In genomic region chr6:30469370-30469769, GRCm38 (mm10) we compare ENCODE assay signal across 10 mouse cellular contexts. TPM values are rescaled to one million over a fixed set of nuclear protein-coding genes. Genes with fewer than 3 reads are reported as not detected.
DNase-seq lines count a peak whose midpoint lies in the region; ATAC-seq and TF ChIP-seq lines count a peak whose summit lies in the region.
"Had no signal": no experiment of that assay in that cellular context is flagged by ENCODE, and none has a peak within 500 bp of the region (broad histone marks: within the 10 kb centered on the region; RNA-seq: fewer than 3 reads in every experiment).

No protein-coding gene starts in this region.

- H3K36me3 ChIP-seq in kidney, postnatal 0 days (ENCODE audit: insufficient read depth, low read length) = no peaks in the 10 kb centered on the region
- H3K36me3 ChIP-seq in embryonic facial prominence, embryonic 10.5 days (replicated peaks) = 0 out of 2 replicates have a peak, but pooled peaks cover 3% of the 10 kb centered on the region
- H3K36me3 ChIP-seq in limb, embryonic 10.5 days = no peaks in the 10 kb centered on the region

- no peaks in the 10 kb centered on the region for H3K27me3 ChIP-seq in kidney, postnatal 0 days (ENCODE audit: insufficient read depth, low read length)
- peaks cover 4% of the 10 kb centered on the region; the same call in 1 of the 2 replicates for H3K27me3 ChIP-seq in embryonic facial prominence, embryonic 10.5 days (replicated peaks; ENCODE audit: low read depth, poor library complexity, severe bottlenecking)
- no peaks in the 10 kb centered on the region for H3K27me3 ChIP-seq in limb, embryonic 10.5 days (ENCODE audit: low read depth, poor library complexity, severe bottlenecking)

- ATAC-seq in kidney, postnatal 0 days (replicated peaks; ENCODE audit: low FRiP score, low read depth) = peak; percentile 82
- ATAC-seq in erythroid progenitor cell, adult 5-6 weeks (replicated peaks; ENCODE audit: low FRiP score, poor library complexity, severe bottlenecking) = no peak
- ATAC-seq in megakaryocyte-erythroid progenitor cell, adult 5-6 weeks (replicated peaks; ENCODE audit: low FRiP score, low TSS enrichment, poor library complexity, severe bottlenecking) = no peak

- no peak for DNase-seq in kidney, postnatal 0 days (ENCODE audit: low spot score)
- no peak for DNase-seq in kidney, adult 18-20 months
- DNase-seq in adrenal gland, adult 18-20 months (ENCODE audit: low spot score in 2 of 2) = peak; percentile 37 to 43
- DNase-seq in embryonic facial prominence, embryonic 10.5 days (ENCODE audit: low spot score) = no peak
- DNase-seq in limb, embryonic 10.5 days (ENCODE audit: low spot score) = no peak
- no peak for DNase-seq in kidney, adult 9 months

- H3K9ac ChIP-seq in kidney, postnatal 0 days (ENCODE audit: low read depth, low read length) = no peak overlapping the region
- H3K9ac ChIP-seq: liver, embryonic 14.5 days had no signal

- TF ChIP-seq CTCF in kidney, postnatal 0 days (IDR thresholded peaks at IDR 0.05; ENCODE audit: low read depth) = no peak; the same call in 1 of the 2 replicates

- H3K4me3 ChIP-seq in kidney, postnatal 0 days (replicated peaks; ENCODE audit: low read depth, low read length) = no peak overlapping the region
- no peak overlapping the region for H3K4me3 ChIP-seq in embryonic facial prominence, embryonic 10.5 days
- H3K4me3 ChIP-seq in limb, embryonic 10.5 days = no peak overlapping the region

- peak overlapping the region; percentile 44 for H3K27ac ChIP-seq in kidney, postnatal 0 days
- peak overlapping the region; percentile 74 for H3K27ac ChIP-seq in embryonic facial prominence, embryonic 10.5 days (replicated peaks)
- peak overlapping the region; percentile 72 for H3K27ac ChIP-seq in limb, embryonic 10.5 days
- H3K27ac ChIP-seq: liver, embryonic 14.5 days had no signal

- no peak overlapping the region for H3K4me2 ChIP-seq in kidney, postnatal 0 days (ENCODE audit: low read length)

- WGBS in kidney, postnatal 0 days = 64% methylated on average over 12 of the region's 12 CpGs
- WGBS in embryonic facial prominence, embryonic 10.5 days = 87% methylated on average over 12 of the region's 12 CpGs
- 94% methylated on average over 12 of the region's 12 CpGs for WGBS in limb, embryonic 10.5 days

- H3K4me1 ChIP-seq in kidney, postnatal 0 days (replicated peaks; ENCODE audit: insufficient read depth, low read length) = 0 out of 2 replicates have a peak, but pooled peaks cover 11% of the 10 kb centered on the region
- peaks cover 32% of the 10 kb centered on the region for H3K4me1 ChIP-seq in embryonic facial prominence, embryonic 10.5 days
- H3K4me1 ChIP-seq in limb, embryonic 10.5 days = peaks cover 48% of the 10 kb centered on the region

- no peaks in the 10 kb centered on the region for H3K9me3 ChIP-seq in kidney, postnatal 0 days (replicated peaks; ENCODE audit: low read length)
- peaks cover 3% of the 10 kb centered on the region for H3K9me3 ChIP-seq in embryonic facial prominence, embryonic 10.5 days
- no peaks in the 10 kb centered on the region for H3K9me3 ChIP-seq in limb, embryonic 10.5 days (replicated peaks)

RNA-seq across cellular contexts. Expression of gene Tmem209, which starts 40.2 kb away (rescaled TPM):
- 25.9 and 27.4 TPM in 2 replicates for polyA plus RNA-seq in kidney, postnatal 0 days (2015; fragmentation: Nextera tagmentation; extraction: Ambion mirVana)
- 10 to 100 TPM; 15.3 to 19.5 TPM for total RNA-seq in adrenal gland, adult 18-20 months (2021)
- 41.3 and 45.7 TPM in 2 replicates for polyA plus RNA-seq in embryonic facial prominence, embryonic 10.5 days (2016; fragmentation: Nextera tagmentation; extraction: Ambion mirVana)
- polyA plus RNA-seq in limb, embryonic 10.5 days (2016; fragmentation: Nextera tagmentation; extraction: Ambion mirVana) = 45.7 and 51.6 TPM in 2 replicates
- total RNA-seq in erythroid progenitor cell, adult 5-6 weeks (2015; ENCODE audit: low replicate concordance) = 54.5 and 55.5 TPM in 2 replicates
- total RNA-seq in erythroid progenitor cell, adult 5-6 weeks (2017; ENCODE audit: low replicate concordance) = 47.7 and 61.2 TPM in 2 replicates
- total RNA-seq in megakaryocyte-erythroid progenitor cell, adult 5-6 weeks (2014; fragmentation: Nextera tagmentation) = 51.7 and 62.6 TPM in 2 replicates
- 35.8 and 46.2 TPM in 2 replicates for total RNA-seq in megakaryocyte-erythroid progenitor cell, adult 5-6 weeks (2017)

RNA-seq across cellular contexts. Expression of gene Ssmem1, which starts 40.3 kb away (rescaled TPM):
- 0.19 and 0.30 TPM in 2 replicates for polyA plus RNA-seq in kidney, postnatal 0 days (2015; fragmentation: Nextera tagmentation; extraction: Ambion mirVana)
- total RNA-seq in adrenal gland, adult 18-20 months (2021) = under 1 TPM in 1 of 2 experiments, not detected in 1; 0.22 TPM
- polyA plus RNA-seq in embryonic facial prominence, embryonic 10.5 days (2016; fragmentation: Nextera tagmentation; extraction: Ambion mirVana) = 0.19 and 0.40 TPM in 2 replicates
- 0.38 and 0.59 TPM in 2 replicates for polyA plus RNA-seq in limb, embryonic 10.5 days (2016; fragmentation: Nextera tagmentation; extraction: Ambion mirVana)
- not detected in 2 replicates for total RNA-seq in erythroid progenitor cell, adult 5-6 weeks (2015; ENCODE audit: low replicate concordance)
- not detected in 2 replicates for total RNA-seq in erythroid progenitor cell, adult 5-6 weeks (2017; ENCODE audit: low replicate concordance)
- total RNA-seq in megakaryocyte-erythroid progenitor cell, adult 5-6 weeks (2014; fragmentation: Nextera tagmentation) = not detected in 2 replicates
- total RNA-seq in megakaryocyte-erythroid progenitor cell, adult 5-6 weeks (2017) = not detected in 2 replicates
- polyA plus RNA-seq: stomach, embryonic 16.5 days had no signal

Comparison
In these comparisons a context has a peak if more than half of its experiments do, and no peak if none do; other contexts are left out.
1. DNase-seq: peak in adrenal gland, adult 18-20 months (2 of 2); none in kidney, postnatal 0 days (single experiment), kidney, adult 18-20 months (single experiment), embryonic facial prominence, embryonic 10.5 days (single experiment), limb, embryonic 10.5 days (single experiment) and kidney, adult 9 months (single experiment).
2. Peak in every context shown above with its lines, with median percentiles within 50 percentile points of each other: H3K27ac ChIP-seq.